In the genomic region with DNA sequence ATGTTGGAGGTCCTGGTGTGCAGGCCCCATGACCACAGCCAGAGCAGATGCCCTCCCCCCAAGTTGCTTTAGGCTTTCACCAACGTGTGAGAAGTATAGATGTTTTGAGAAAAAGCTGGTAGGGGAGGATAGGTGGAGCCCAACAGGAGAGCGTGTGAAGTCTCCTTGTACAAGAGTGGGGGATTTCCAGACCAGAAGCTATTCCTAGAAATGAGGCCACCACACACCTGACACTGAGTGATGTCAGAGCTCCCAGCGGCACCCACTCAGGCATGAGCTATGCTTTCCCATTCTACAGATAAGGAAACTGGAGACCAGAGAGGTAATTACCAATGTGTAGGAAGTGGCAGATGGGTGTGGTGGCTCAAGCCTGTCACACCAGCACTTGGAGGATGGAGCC, we compare ENCODE assay signal across 13 mouse cellular contexts. TPM values are rescaled to one million over a fixed set of nuclear protein-coding genes. Genes with fewer than 3 reads are reported as not detected.
DNase-seq lines count a peak whose midpoint lies in the region; ATAC-seq and TF ChIP-seq lines count a peak whose summit lies in the region.
"Had no signal": no experiment of that assay in that cellular context is flagged by ENCODE, and none has a peak within 500 bp of the region (broad histone marks: within the 10 kb centered on the region; RNA-seq: fewer than 3 reads in every experiment).

No protein-coding gene starts in this region.

- no peak for TF ChIP-seq CTCF in G1E (IDR thresholded peaks at IDR 0.05; ENCODE audit: low read depth, low read length)
- no peak for TF ChIP-seq CTCF in small intestine, adult 2 months (IDR thresholded peaks at IDR 0.05; ENCODE audit: extremely low read depth, insufficient read length, insufficient replicate concordance, low read depth, low read length)

- no peaks in the 10 kb centered on the region for H3K9me3 ChIP-seq in kidney, embryonic 15.5 days (replicated peaks)
- H3K9me3 ChIP-seq in G1E (replicated peaks) = no peaks in the 10 kb centered on the region
- no peaks in the 10 kb centered on the region for H3K9me3 ChIP-seq in neural tube, embryonic 15.5 days (replicated peaks)
- H3K9me3 ChIP-seq: forebrain, embryonic 13.5 days; hindbrain, embryonic 15.5 days; neural tube, embryonic 13.5 days had no signal

- H3K27ac ChIP-seq in kidney, embryonic 15.5 days = no peak overlapping the region
- peak overlapping the region; percentile 55; the same call in 1 of the 2 replicates for H3K27ac ChIP-seq in small intestine, adult 2 months (ENCODE audit: insufficient read depth, low read depth, low read length)
- no peak overlapping the region for H3K27ac ChIP-seq in neural tube, embryonic 15.5 days (replicated peaks)
- H3K27ac ChIP-seq: forebrain, embryonic 13.5 days; hindbrain, embryonic 15.5 days; neural tube, embryonic 13.5 days had no signal

- H3K27me3 ChIP-seq in kidney, embryonic 15.5 days = no peaks in the 10 kb centered on the region
- no peaks in the 10 kb centered on the region for H3K27me3 ChIP-seq in G1E (ENCODE audit: insufficient read depth, low read length)
- H3K27me3 ChIP-seq in small intestine, adult 2 months (ENCODE audit: control insufficient read depth, insufficient read depth, low read length) = no peaks in the 10 kb centered on the region
- H3K27me3 ChIP-seq in neural tube, embryonic 15.5 days (replicated peaks) = no peaks in the 10 kb centered on the region
- H3K27me3 ChIP-seq: forebrain, embryonic 13.5 days; hindbrain, embryonic 15.5 days; neural tube, embryonic 13.5 days had no signal

- H3K4me2 ChIP-seq in kidney, embryonic 15.5 days = no peak overlapping the region
- no peak overlapping the region for H3K4me2 ChIP-seq in neural tube, embryonic 15.5 days
- H3K4me2 ChIP-seq: forebrain, embryonic 13.5 days; hindbrain, embryonic 15.5 days; neural tube, embryonic 13.5 days had no signal

- no peak overlapping the region for H3K4me3 ChIP-seq in kidney, embryonic 15.5 days (replicated peaks)
- H3K4me3 ChIP-seq in G1E (ENCODE audit: low read depth, low read length) = peak overlapping the region; percentile 56; the same call in 1 of the 2 replicates
- H3K4me3 ChIP-seq in small intestine, adult 2 months (ENCODE audit: low read depth, low read length) = no peak overlapping the region
- H3K4me3 ChIP-seq in neural tube, embryonic 15.5 days (replicated peaks) = no peak overlapping the region
- H3K4me3 ChIP-seq: forebrain, embryonic 13.5 days; hindbrain, embryonic 15.5 days; neural tube, embryonic 13.5 days had no signal

- no peak for DNase-seq in kidney, adult 9 months
- DNase-seq in G1E (ENCODE audit: low spot score) (no peak), liver (peak; percentile 85)
- no peak for DNase-seq in gastrocnemius, adult 8-10 months (ENCODE audit: low spot score in 2 of 2)
- DNase-seq in cerebellum, adult 11 months = no peak
- DNase-seq: cerebellum, adult 11-12 months; kidney, postnatal 25 days had no signal

- TF ChIP-seq POLR2A in small intestine, adult 2 months (IDR thresholded peaks at IDR 0.05; ENCODE audit: low read depth, low read length) = no peak

- ATAC-seq in kidney, embryonic 15.5 days (replicated peaks; ENCODE audit: low FRiP score) = peak; percentile 60
- ATAC-seq in G1E (ENCODE audit: extremely low read depth, insufficient number of reproducible peaks, low FRiP score, poor library complexity, severe bottlenecking) = peak; percentile 50
- ATAC-seq in neural tube, embryonic 15.5 days (ENCODE audit: low FRiP score) = no peak
- ATAC-seq: forebrain, embryonic 13.5 days had no signal

- no peak overlapping the region for H3K9ac ChIP-seq in kidney, embryonic 15.5 days
- H3K9ac ChIP-seq in neural tube, embryonic 15.5 days (replicated peaks) = no peak overlapping the region
- H3K9ac ChIP-seq: forebrain, embryonic 13.5 days; hindbrain, embryonic 15.5 days; neural tube, embryonic 13.5 days had no signal

- 72% methylated on average over 3 of the region's 3 CpGs for WGBS in kidney, embryonic 15.5 days
- 75% methylated on average over 3 of the region's 3 CpGs for WGBS in small intestine, adult 2 months
- WGBS in neural tube, embryonic 15.5 days = 85% methylated on average over 3 of the region's 3 CpGs

- peaks cover 5% of the 10 kb centered on the region; the same call in 1 of the 2 replicates for H3K4me1 ChIP-seq in kidney, embryonic 15.5 days
- H3K4me1 ChIP-seq in G1E (ENCODE audit: insufficient read depth, low read depth, low read length) = peaks cover 70% of the 10 kb centered on the region
- H3K4me1 ChIP-seq in small intestine, adult 2 months (ENCODE audit: control insufficient read depth, insufficient read depth, insufficient read length, low read length) = no peaks in the 10 kb centered on the region; the same call in 1 of the 2 replicates
- no peaks in the 10 kb centered on the region for H3K4me1 ChIP-seq in neural tube, embryonic 15.5 days
- H3K4me1 ChIP-seq: forebrain, embryonic 13.5 days; hindbrain, embryonic 15.5 days; neural tube, embryonic 13.5 days had no signal

- H3K36me3 ChIP-seq in kidney, embryonic 15.5 days = no peaks in the 10 kb centered on the region
- no peaks in the 10 kb centered on the region for H3K36me3 ChIP-seq in G1E (replicated peaks)
- no peaks in the 10 kb centered on the region for H3K36me3 ChIP-seq in small intestine, adult 2 months (ENCODE audit: control insufficient read depth, insufficient read depth, low read length)
- no peaks in the 10 kb centered on the region for H3K36me3 ChIP-seq in neural tube, embryonic 15.5 days
- H3K36me3 ChIP-seq: hindbrain, embryonic 15.5 days; neural tube, embryonic 13.5 days had no signal

RNA-seq across cellular contexts. Expression of gene Larp1, which starts 56.2 kb away (rescaled TPM):
- 17.7 and 19.3 TPM in 2 replicates for polyA plus RNA-seq in kidney, embryonic 15.5 days (2015; fragmentation: Nextera tagmentation; extraction: Ambion mirVana)
- total RNA-seq in G1E (2014; fragmentation: Nextera tagmentation) = 184 and 189 TPM in 2 replicates
- total RNA-seq in G1E (2017) = 31.4 and 34.7 TPM in 2 replicates
- 111 and 123 TPM in 2 replicates for polyA plus RNA-seq in G1E (2012)
- 16.9 and 25.9 TPM in 2 replicates for polyA plus RNA-seq in small intestine, adult 2 months (2012; rRNA removed)
- polyA plus RNA-seq in neural tube, embryonic 15.5 days (2015; fragmentation: Nextera tagmentation; extraction: Ambion mirVana) = 19.9 and 20.5 TPM in 2 replicates
- 100 to 1,000 TPM in 3 of 4 experiments, 10 to 100 TPM in 1; 98.4 to 121 (median 107) TPM for total RNA-seq in gastrocnemius, adult 8-10 months (2022)
